Mouse (Mus musculus): ENCODE data around the gene Ranbp3.
A peak's percentile ranks its signal among the peaks of the same experiment; 100 is the strongest.
"Not testable (repeated sequence)": the region's sequence is repeated elsewhere in the genome, so short reads cannot be mapped to it uniquely, and the experiment has no call there.

The Ranbp3 gene

GRCm38 (mm10) chr17:56672941-56673646 lies at the start of gene Ranbp3:
Gene Ranbp3, plus strand, starts transcription at chr17:56673294.
- DNase-seq (ENCODE audit: low spot score in 2 of 2): peak; percentile 99

- DNase-seq (ENCODE audit: low spot score in 2 of 2): no peak
These were observed 47.6 kb upstream of the Ranbp3 start for GRCm38 (mm10) chr17:56625495-56625894.

GRCm38 (mm10) chr17:56626260-56626659 lies 46.8 kb upstream of the Ranbp3 start:
- no peak for DNase-seq (ENCODE audit: low spot score in 2 of 2)

- peak; percentile 94 to 97 for DNase-seq (ENCODE audit: low spot score in 2 of 2)
These were observed 46.2 kb upstream of the Ranbp3 start, which contains the start of gene Lonp1 for GRCm38 (mm10) chr17:56626754-56627470. Gene Lonp1, minus strand, starts transcription at chr17:56626887.

GRCm38 (mm10) chr17:56627530-56628277 lies 45.4 kb upstream of the Ranbp3 start, which contains the start of gene Catsperd:
Gene Catsperd, plus strand, starts transcription at chr17:56628143.
- DNase-seq (ENCODE audit: low spot score in 2 of 2): no peak

- DNase-seq (ENCODE audit: low spot score in 2 of 2): not testable (repeated sequence)
These were observed 43.0 kb upstream of the Ranbp3 start for GRCm38 (mm10) chr17:56629800-56630781.

GRCm38 (mm10) chr17:56631807-56632206 lies 41.3 kb upstream of the Ranbp3 start:
- DNase-seq (ENCODE audit: low spot score in 2 of 2): no peak

- DNase-seq (ENCODE audit: low spot score in 2 of 2): peak in 1 of 2 experiments; percentile 64
These were observed 39.1 kb upstream of the Ranbp3 start for GRCm38 (mm10) chr17:56634023-56634422.

- no peak for DNase-seq (ENCODE audit: low spot score in 2 of 2)
These were observed 29.9 kb upstream of the Ranbp3 start for GRCm38 (mm10) chr17:56643237-56643636.

GRCm38 (mm10) chr17:56647546-56647945 lies 25.5 kb upstream of the Ranbp3 start:
- no peak for DNase-seq (ENCODE audit: low spot score in 2 of 2)

GRCm38 (mm10) chr17:56651801-56652200 lies 21.3 kb upstream of the Ranbp3 start:
- no peak for DNase-seq (ENCODE audit: low spot score in 2 of 2)

- no peak for DNase-seq (ENCODE audit: low spot score in 2 of 2)
These were observed 18.3 kb upstream of the Ranbp3 start for GRCm38 (mm10) chr17:56654771-56655170.

- DNase-seq (ENCODE audit: low spot score in 2 of 2): no peak
These were observed 17.8 kb upstream of the Ranbp3 start for GRCm38 (mm10) chr17:56655311-56655710.

- DNase-seq (ENCODE audit: low spot score in 2 of 2): no peak
These were observed 16.9 kb upstream of the Ranbp3 start for GRCm38 (mm10) chr17:56656171-56656570.

GRCm38 (mm10) chr17:56663659-56664058 lies 9.4 kb upstream of the Ranbp3 start:
- no peak for DNase-seq (ENCODE audit: low spot score in 2 of 2)

- DNase-seq (ENCODE audit: low spot score in 2 of 2): no peak
These were observed 8.8 kb upstream of the Ranbp3 start for GRCm38 (mm10) chr17:56664333-56664732.

GRCm38 (mm10) chr17:56666384-56666783 lies 6.7 kb upstream of the Ranbp3 start:
- DNase-seq (ENCODE audit: low spot score in 2 of 2): no peak

- DNase-seq (ENCODE audit: low spot score in 2 of 2): no peak
These were observed 5.5 kb upstream of the Ranbp3 start for GRCm38 (mm10) chr17:56667591-56667990.

GRCm38 (mm10) chr17:56668384-56669144 lies 4.5 kb upstream of the Ranbp3 start:
- peak; percentile 76 to 85 for DNase-seq (ENCODE audit: low spot score in 2 of 2)

- no peak for DNase-seq (ENCODE audit: low spot score in 2 of 2)
These were observed 3.3 kb upstream of the Ranbp3 start for GRCm38 (mm10) chr17:56669766-56670165.

Measured in natural killer cell, adult 2 months (primary cell).